ENCODE assay signal across 9 mouse cellular contexts in the genomic region with DNA sequence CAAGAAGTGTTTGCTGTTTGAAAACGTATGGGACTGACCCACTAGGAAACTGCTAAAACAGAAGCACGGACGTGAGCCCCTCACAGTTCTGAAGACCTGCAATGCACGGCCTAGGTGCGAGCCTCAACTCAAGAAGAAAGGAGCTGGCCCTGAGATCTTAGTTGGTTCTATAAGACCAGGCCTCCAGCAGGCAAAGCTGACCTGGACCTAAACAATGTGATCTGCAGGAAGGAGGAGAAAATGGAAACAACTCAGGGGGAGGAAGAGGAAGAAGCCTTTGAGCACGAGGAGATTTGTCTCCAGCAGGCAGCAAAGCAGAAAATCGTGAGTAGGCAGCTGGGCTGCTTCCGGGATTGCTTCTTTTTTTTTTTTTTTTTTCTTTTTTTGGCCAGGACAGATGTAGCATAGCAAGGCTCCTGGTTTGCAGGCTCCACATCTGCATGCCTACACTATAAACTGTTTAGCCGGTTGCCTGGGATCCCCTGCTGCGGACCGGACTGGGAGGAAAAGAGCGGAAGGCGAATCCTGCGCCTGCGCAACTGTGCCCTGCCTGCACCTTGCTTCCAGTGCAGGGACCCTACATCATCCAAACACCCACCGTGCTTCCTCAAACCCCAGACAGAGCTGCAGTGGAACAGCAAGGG. TPM values are rescaled to one million over a fixed set of nuclear protein-coding genes. Genes with fewer than 3 reads are reported as not detected.
DNase-seq lines count a peak whose midpoint lies in the region; ATAC-seq and TF ChIP-seq lines count a peak whose summit lies in the region.
"Had no signal": no experiment of that assay in that cellular context is flagged by ENCODE, and none has a peak within 500 bp of the region (broad histone marks: within the 10 kb centered on the region; RNA-seq: fewer than 3 reads in every experiment).

No protein-coding gene starts in this region.

- no peaks in the 10 kb centered on the region for H3K27me3 ChIP-seq in thymus, adult 2 months (ENCODE audit: control insufficient read depth, insufficient read depth, low read length)
- H3K27me3 ChIP-seq in lung, embryonic 16.5 days (ENCODE audit: control insufficient read depth, insufficient read depth, low read depth, low read length): no peaks in the 10 kb centered on the region

- DNase-seq in heart, adult 11 months: peak; percentile 97
- no peak for DNase-seq in heart, postnatal 25 days (ENCODE audit: low spot score)
- DNase-seq in thymus, adult 2 months: no peak
- no peak for DNase-seq in thymus, adult 18-20 months
- no peak for DNase-seq in cerebellum, adult 9-11 months
- DNase-seq in adrenal gland, adult 8-10 months: no peak
- DNase-seq in layer of hippocampus, adult 9-11 months: no peak
- DNase-seq: kidney, adult 11 months had no signal

- whole genome bisulfite sequencing in thymus, adult 2 months: 49% methylated on average over 16 of the region's 16 CpGs
- WGBS in lung, embryonic 16.5 days: 49% methylated on average over 16 of the region's 16 CpGs

- H3K4me3 ChIP-seq in thymus, adult 2 months (ENCODE audit: control insufficient read depth, insufficient read depth, low read length): no peak overlapping the region
- H3K4me3 ChIP-seq in lung, embryonic 16.5 days (ENCODE audit: low read length): no peak overlapping the region

- H3K4me1 ChIP-seq in thymus, adult 2 months (replicated peaks; ENCODE audit: control insufficient read depth, insufficient read depth, low read length): peaks cover 73% of the 10 kb centered on the region
- H3K4me1 ChIP-seq in lung, embryonic 16.5 days (replicated peaks; ENCODE audit: control insufficient read depth, insufficient read depth, low read length): peaks cover 25% of the 10 kb centered on the region

- peak; percentile 37; the same call in 1 of the 2 replicates for ATAC-seq in lung, embryonic 16.5 days (ENCODE audit: low read depth)

- H3K27ac ChIP-seq in thymus, adult 2 months (ENCODE audit: control insufficient read depth, insufficient read depth, low read length): peak overlapping the region; percentile 81
- H3K27ac ChIP-seq in lung, embryonic 16.5 days (ENCODE audit: low read length): peak overlapping the region; percentile 55; the same call in 1 of the 2 replicates

- 0 out of 2 replicates have a peak overlapping the region, but pooled peaks have one; percentile 12 for H3K9ac ChIP-seq in lung, embryonic 16.5 days (ENCODE audit: low read length)

- H3K36me3 ChIP-seq in thymus, adult 2 months (ENCODE audit: control insufficient read depth, insufficient read depth, low read length): no peaks in the 10 kb centered on the region
- no peaks in the 10 kb centered on the region for H3K36me3 ChIP-seq in lung, embryonic 16.5 days (ENCODE audit: control insufficient read depth, insufficient read depth, low read length)

- TF ChIP-seq POLR2A in thymus, adult 2 months (IDR thresholded peaks at IDR 0.05; ENCODE audit: control insufficient read depth, extremely low read depth, insufficient read depth, low read length, poor library complexity): no peak

- TF ChIP-seq CTCF in thymus, adult 2 months (IDR thresholded peaks at IDR 0.05; ENCODE audit: borderline replicate concordance, control insufficient read depth, extremely low read depth, insufficient read depth, low read length, poor library complexity): no peak

- H3K4me2 ChIP-seq in lung, embryonic 16.5 days (ENCODE audit: low read depth, low read length): 0 out of 2 replicates have a peak overlapping the region, but pooled peaks have one; percentile 4

- no peaks in the 10 kb centered on the region for H3K9me3 ChIP-seq in lung, embryonic 16.5 days (ENCODE audit: control insufficient read depth, low read length)

- intact Hi-C loops in heart, postnatal 25 days (cut with DNase I): loop anchor here (10.0 kb wide), 1 partner anchor 186 kb away; no protein-coding TSS in a partner anchor

RNA-seq across cellular contexts. Expression of a gene that starts 39.3 kb away (rescaled TPM):
- total RNA-seq in heart, postnatal 25 days (2021): 10 to 100 TPM; 10.7 to 11.8 TPM
- 62.5 and 71.8 TPM in 2 replicates for polyA plus RNA-seq in thymus, adult 2 months (2012; rRNA removed)
- 42.9 and 45.9 TPM in 2 replicates for polyA plus RNA-seq in lung, embryonic 16.5 days (2015; fragmentation: Nextera tagmentation; extraction: Ambion mirVana)
- 10 to 100 TPM; 10.8 to 15.5 (median 12.3) TPM for total RNA-seq in adrenal gland, adult 8-10 months (2022)
